Mouse (Mus musculus) embryonic fibroblast, embryonic 13.5 days (primary cell): ENCODE results near the gene Kcnb1. TPM values are rescaled to one million over a fixed set of nuclear protein-coding genes. Genes with fewer than 3 reads are reported as not detected.

ENCODE experiments used
- H3K27ac ChIP-seq: 2 replicates; pipeline ENCODE4 v1.5.1; 2012; ENCODE audit warnings: low read length, control low read depth, inconsistent platforms; ENCODE audit not compliant: insufficient read depth
- H3K4me1 ChIP-seq: 2 replicates; pipeline ENCODE4 v1.6.1; 2011; ENCODE audit warnings: low read length; ENCODE audit not compliant: control insufficient read depth, insufficient read depth
- H3K4me3 ChIP-seq: 2 replicates; pipeline ENCODE4 v1.5.1; 2011; ENCODE audit warnings: mild to moderate bottlenecking, control low read depth, low read length; ENCODE audit not compliant: insufficient read depth
- CTCF ChIP-seq: IDR thresholded peaks from 2 replicates; pipeline ENCODE4 v1.5.1; 2011; ENCODE audit warnings: mild to moderate bottlenecking, control low read depth, low read length, moderate library complexity, borderline replicate concordance; ENCODE audit not compliant: insufficient read depth
- POLR2A ChIP-seq: IDR thresholded peaks from 2 replicates; pipeline ENCODE4 v1.6.1; 2011; ENCODE audit warnings: low read depth, mild to moderate bottlenecking, control low read depth, low read length, moderate library complexity
- polyA plus RNA-seq: library from polyadenylated mRNA; stranded (reverse); fragments of >200 nt; gene quantifications from 2 replicates; pipeline ENCODE4 v1.2.4, GENCODE M21; 2011; ENCODE audit warnings: low read depth; ENCODE audit not compliant: missing spikeins, insufficient read length

The Kcnb1 gene
- 0.42 and 0.65 TPM in 2 replicates for polyA plus RNA-seq

DNA sequence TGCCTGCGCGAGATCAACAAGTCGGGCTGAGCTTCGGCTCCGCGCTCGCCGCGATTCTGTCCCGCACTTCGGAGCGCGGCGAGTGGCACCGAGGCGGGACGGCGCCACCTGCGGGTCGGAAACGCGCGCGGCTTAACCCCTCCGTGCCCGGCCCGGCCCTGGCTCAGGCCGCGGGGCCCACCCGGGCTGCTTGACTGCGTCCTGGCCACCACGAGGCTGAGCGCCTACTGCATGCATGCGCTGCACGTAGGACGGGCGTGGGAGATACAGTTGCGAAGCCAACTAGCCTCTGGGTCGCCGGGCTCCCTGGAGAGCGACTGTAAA, at the start of gene Kcnb1:
Gene Kcnb1 (minus strand): TSS at position 80 of the 324 bp plus-strand sequence.
- TF ChIP-seq POLR2A (no peak), CTCF (peak; percentile 54; the same call in 1 of the 2 replicates)
- Histone ChIP-seq H3K4me3 (no peak within 1 kb of the TSS), H3K27ac (no peak within 1 kb of the TSS), H3K4me1 (no peaks in the 10 kb centered on the region)

DNA sequence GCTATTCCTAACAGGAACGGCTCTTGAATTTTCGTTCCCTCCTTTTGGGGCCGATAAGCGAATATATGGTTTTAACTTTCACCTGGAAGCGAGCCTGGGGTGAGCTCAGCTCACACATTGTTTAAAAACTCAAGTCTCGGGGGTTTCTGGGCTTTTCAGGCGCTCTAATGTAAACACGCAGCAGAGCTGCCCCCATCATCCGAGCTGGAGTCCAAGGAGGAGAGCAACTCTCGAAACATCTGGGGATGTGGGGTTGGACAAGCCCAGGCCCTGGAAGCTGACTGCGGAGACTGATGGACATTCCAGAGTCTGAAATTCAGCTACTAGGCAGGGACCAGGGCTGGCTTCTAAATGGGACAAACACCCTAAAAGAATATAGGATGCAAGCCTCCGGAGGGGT, 49.3 kb upstream of the Kcnb1 start:
- peak overlapping the region; percentile 40 for H3K4me3 ChIP-seq

GRCm38 (mm10) chr2:167237224-167237623, 47.3 kb upstream of the Kcnb1 start:
- no peak for TF ChIP-seq CTCF
- TF ChIP-seq POLR2A = no peak
- Histone ChIP-seq H3K27ac (no peak overlapping the region), H3K4me1 (no peaks in the 10 kb centered on the region; the same call in 1 of the 2 replicates), H3K4me3 (no peak overlapping the region)

More for the DNA sequence above, 49.3 kb upstream of the Kcnb1 start:
- TF ChIP-seq POLR2A (no peak), CTCF (no peak)
- H3K27ac ChIP-seq = 0 out of 2 replicates have a peak overlapping the region, but pooled peaks have one; percentile 12
- no peaks in the 10 kb centered on the region for H3K4me1 ChIP-seq

DNA sequence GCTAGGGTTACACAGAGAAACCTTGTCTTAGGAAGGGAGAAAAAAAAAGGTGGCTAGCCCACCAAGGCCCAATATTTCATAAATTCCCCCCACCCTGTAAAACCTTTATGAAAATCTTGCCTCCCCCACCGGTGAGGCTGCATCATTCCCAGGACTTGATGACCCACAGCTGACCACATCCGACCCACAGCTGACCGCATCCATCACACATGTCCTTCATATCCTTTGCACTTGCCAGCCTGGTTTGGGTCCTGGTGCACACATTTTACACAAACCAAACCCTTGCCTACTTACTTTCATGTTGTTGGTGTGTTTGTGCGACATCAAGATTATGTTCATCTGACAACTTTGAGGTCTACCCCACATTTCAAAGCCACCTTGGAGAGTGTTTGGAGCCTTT, 46.2 kb upstream of the Kcnb1 start:
- peaks cover 4% of the 10 kb centered on the region for H3K4me1 ChIP-seq
- H3K27ac ChIP-seq = peak overlapping the region; percentile 64
- no peak overlapping the region for H3K4me3 ChIP-seq
- TF ChIP-seq POLR2A (no peak), CTCF (no peak)

DNA sequence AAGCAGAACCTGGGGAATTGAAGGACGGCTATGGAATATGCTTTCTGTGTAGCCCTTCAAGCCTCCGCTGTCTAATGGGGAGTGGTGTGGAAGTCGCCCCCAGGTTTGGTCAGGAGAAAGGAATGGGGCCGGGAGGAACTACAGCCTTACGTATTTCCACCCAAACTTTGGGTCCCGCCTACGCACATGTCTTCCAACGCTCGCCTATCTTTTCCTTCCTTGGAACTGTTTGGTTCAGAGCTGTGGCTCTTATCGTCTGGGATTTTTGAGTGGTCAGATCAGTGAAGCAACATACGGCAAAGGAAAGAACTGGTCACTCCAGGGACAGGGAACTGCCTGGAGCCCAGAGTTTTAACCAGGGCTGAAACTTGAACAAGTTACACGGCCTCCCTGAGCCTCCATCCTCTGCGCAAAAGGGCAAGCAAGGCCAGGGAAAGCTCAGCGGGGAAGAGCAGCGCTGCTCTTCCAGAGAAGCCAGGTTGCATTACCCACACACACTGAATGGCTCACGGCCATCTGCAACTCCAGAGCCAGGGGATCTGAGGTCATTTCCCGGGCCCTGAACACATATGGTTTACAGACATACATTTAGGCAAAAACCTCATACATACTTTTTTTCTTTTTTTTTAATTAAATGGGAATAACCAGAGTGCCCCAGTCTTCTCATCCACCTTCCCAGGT, 45.5 kb upstream of the Kcnb1 start:
- TF ChIP-seq POLR2A = no peak
- no peak for TF ChIP-seq CTCF
- H3K4me3 ChIP-seq = no peak overlapping the region
- peak overlapping the region; percentile 64 for H3K27ac ChIP-seq
- peaks cover 4% of the 10 kb centered on the region for H3K4me1 ChIP-seq

DNA sequence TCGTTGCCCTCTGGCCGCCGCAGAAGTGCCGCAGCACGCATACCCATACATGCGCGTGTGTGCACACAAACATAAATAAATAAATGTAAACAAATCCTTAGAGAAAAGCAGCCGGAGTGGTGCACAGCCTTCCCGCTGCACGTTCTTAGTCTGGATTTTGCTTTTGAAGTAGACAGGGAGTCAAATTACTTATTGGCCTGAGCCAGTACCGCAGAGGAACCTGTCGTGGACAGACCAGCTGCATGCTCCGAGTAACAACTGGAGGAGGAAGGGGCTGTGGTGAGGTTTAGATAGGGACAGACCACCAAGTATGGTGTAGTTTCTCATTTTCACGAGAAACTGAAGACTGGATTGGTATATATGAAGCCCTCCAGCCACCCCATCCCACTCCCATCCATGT, 43.8 kb upstream of the Kcnb1 start:
- no peak overlapping the region for H3K4me3 ChIP-seq
- TF ChIP-seq POLR2A (no peak), CTCF (no peak)
- H3K4me1 ChIP-seq = peaks cover 4% of the 10 kb centered on the region
- no peak overlapping the region for H3K27ac ChIP-seq

DNA sequence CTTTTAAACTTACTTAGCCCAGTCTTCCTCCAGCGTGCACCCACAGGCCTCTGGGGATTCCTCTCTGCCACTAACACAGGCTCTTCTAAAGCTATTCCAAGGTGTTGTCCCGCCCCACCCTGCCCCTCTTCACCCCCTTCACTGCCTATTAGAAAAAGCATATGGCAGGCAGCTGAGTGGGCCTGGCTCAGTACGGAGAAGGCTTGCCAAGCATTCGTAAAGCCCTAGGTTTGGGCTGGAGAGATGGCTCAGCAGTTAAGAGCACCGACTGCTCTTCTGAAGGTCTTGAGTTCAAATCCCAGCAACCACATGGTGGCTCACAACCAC, 43.0 kb upstream of the Kcnb1 start:
- TF ChIP-seq CTCF (no peak), POLR2A (no peak)
- Histone ChIP-seq H3K27ac (peak overlapping the region; percentile 16; the same call in 1 of the 2 replicates), H3K4me1 (peaks cover 4% of the 10 kb centered on the region)

DNA sequence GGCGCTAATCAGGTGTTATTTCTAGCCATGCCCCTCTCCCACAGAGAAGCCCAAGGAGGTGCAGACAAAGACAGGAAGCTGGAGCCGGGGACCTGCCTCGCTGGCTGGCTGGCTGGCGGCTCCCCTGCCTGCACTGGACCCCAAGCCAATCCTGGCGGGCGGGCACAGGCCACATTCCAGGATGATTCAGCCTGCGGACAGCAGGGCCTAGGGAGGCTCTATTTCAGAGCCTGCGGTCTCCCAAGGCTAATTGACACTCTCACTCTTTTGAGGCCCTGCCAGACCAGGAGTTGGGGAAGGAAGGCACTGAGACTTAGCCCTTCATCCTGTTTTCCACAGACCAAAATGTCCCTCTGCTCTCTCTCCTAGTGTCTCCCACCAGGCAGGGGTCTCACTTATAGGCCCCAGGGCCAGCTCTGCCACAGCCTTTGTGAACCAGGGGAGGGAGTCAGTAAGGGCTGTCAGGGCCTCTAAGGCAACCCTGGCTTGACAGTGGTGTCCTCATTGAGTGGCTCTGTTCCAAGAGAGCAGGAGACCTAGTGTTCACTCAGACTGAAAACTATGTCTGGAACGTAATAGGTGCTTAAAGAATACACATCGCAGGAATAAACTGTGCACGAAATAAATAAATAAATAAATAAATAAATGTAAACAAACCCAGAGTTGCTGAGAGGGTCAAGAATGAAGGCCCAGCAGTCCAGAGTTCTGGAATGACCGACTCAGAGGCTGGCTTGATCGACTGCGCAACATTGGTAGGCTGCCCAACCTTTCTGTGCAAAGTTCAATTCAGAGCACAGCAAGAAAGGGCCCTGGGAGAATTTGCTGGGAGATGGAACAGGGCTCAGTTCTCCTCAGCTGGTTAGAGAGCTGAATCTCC, 42.4 kb upstream of the Kcnb1 start:
- no peak overlapping the region for H3K4me3 ChIP-seq
- H3K27ac ChIP-seq = peak overlapping the region; percentile 26
- peaks cover 4% of the 10 kb centered on the region for H3K4me1 ChIP-seq
- TF ChIP-seq CTCF (no peak), POLR2A (no peak)

More for the DNA sequence above, 43.0 kb upstream of the Kcnb1 start:
- no peak overlapping the region for H3K4me3 ChIP-seq

DNA sequence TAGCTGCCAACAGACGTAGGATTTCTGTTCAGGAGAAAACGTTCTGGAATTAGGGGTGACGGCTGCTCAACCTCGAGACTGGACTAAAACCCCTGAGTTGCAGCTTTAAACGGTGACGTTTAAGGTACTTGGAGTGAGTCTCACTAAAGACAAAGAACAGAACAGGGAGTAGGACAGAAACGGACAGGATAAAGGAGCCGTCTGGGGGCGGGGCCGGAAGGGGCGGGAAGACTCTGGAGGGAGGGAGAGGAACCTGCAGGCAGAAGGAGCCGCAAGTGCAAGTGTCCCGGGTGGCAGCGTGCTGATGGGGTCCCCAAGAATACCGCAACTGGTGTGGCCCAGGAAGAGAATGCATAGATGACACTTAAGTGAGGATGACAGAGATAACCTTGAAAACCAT, 40.6 kb upstream of the Kcnb1 start:
- TF ChIP-seq CTCF = no peak
- no peak for TF ChIP-seq POLR2A
- H3K4me3 ChIP-seq = no peak overlapping the region
- H3K27ac ChIP-seq = no peak overlapping the region

GRCm38 (mm10) chr2:167224937-167225336, 35.0 kb upstream of the Kcnb1 start:
- H3K4me3 ChIP-seq = no peak overlapping the region
- TF ChIP-seq CTCF (no peak), POLR2A (no peak)
- H3K4me1 ChIP-seq = no peaks in the 10 kb centered on the region
- H3K27ac ChIP-seq = no peak overlapping the region

More for the DNA sequence above, 40.6 kb upstream of the Kcnb1 start:
- peaks cover 4% of the 10 kb centered on the region for H3K4me1 ChIP-seq
